Mouse (Mus musculus): ENCODE results near the gene Inip. TPM values are rescaled to one million over a fixed set of nuclear protein-coding genes. Genes with fewer than 3 reads are reported as not detected.
A peak's percentile ranks its signal among the peaks of the same experiment; 100 is the strongest.

The Inip gene
- polyA plus RNA-seq, 1 experiment from 2014 or later: 44.0 TPM

GRCm38 (mm10) chr4:59826381-59826780 is 25.0 kb upstream of the Inip start:
- Histone ChIP-seq H3K27ac (ENCODE audit: low read length) (no peak overlapping the region), H3K36me3 (ENCODE audit: control insufficient read depth, insufficient read depth) (peaks cover 3% of the 10 kb centered on the region; the same call in 1 of the 2 replicates), H3K4me1 (ENCODE audit: control insufficient read depth, insufficient read depth, low read length) (peaks cover 12% of the 10 kb centered on the region; the same call in 1 of the 2 replicates), H3K9ac (ENCODE audit: low read length) (no peak overlapping the region), H3K4me3 (ENCODE audit: low read length) (no peak overlapping the region), H3K4me2 (ENCODE audit: low read depth, low read length) (no peak overlapping the region), H3K27me3 (ENCODE audit: control insufficient read depth, insufficient read depth, low read length) (no peaks in the 10 kb centered on the region), H3K9me3 (replicated peaks; ENCODE audit: control insufficient read depth, low read length) (no peaks in the 10 kb centered on the region)
- 92% methylated on average over 5 of the region's 5 CpGs for WGBS
- ATAC-seq (replicated peaks; ENCODE audit: extremely low read depth, insufficient read depth, low FRiP score): no peak

- Histone ChIP-seq H3K9ac (ENCODE audit: low read length) (no peak overlapping the region), H3K4me3 (ENCODE audit: low read length) (no peak overlapping the region), H3K36me3 (ENCODE audit: control insufficient read depth, insufficient read depth) (peaks cover 3% of the 10 kb centered on the region; the same call in 1 of the 2 replicates), H3K9me3 (replicated peaks; ENCODE audit: control insufficient read depth, low read length) (no peaks in the 10 kb centered on the region), H3K4me1 (ENCODE audit: control insufficient read depth, insufficient read depth, low read length) (peaks cover 12% of the 10 kb centered on the region; the same call in 1 of the 2 replicates), H3K4me2 (ENCODE audit: low read depth, low read length) (no peak overlapping the region), H3K27ac (ENCODE audit: low read length) (no peak overlapping the region), H3K27me3 (ENCODE audit: control insufficient read depth, insufficient read depth, low read length) (no peaks in the 10 kb centered on the region)
- WGBS: 84% methylated on average over 6 of the region's 6 CpGs
- ATAC-seq (replicated peaks; ENCODE audit: extremely low read depth, insufficient read depth, low FRiP score): no peak
These were observed 24.2 kb upstream of the Inip start for GRCm38 (mm10) chr4:59825634-59826033.

GRCm38 (mm10) chr4:59824860-59825259 is 23.5 kb upstream of the Inip start:
- WGBS: 84% methylated on average over 5 of the region's 5 CpGs
- no peak overlapping the region for H3K4me2 ChIP-seq (ENCODE audit: low read depth, low read length)
- H3K4me3 ChIP-seq (ENCODE audit: low read length): no peak overlapping the region
- no peaks in the 10 kb centered on the region for H3K9me3 ChIP-seq (replicated peaks; ENCODE audit: control insufficient read depth, low read length)
- no peak for ATAC-seq (replicated peaks; ENCODE audit: extremely low read depth, insufficient read depth, low FRiP score)
- H3K36me3 ChIP-seq (ENCODE audit: control insufficient read depth, insufficient read depth): peaks cover 3% of the 10 kb centered on the region; the same call in 1 of the 2 replicates
- H3K27ac ChIP-seq (ENCODE audit: low read length): no peak overlapping the region
- no peaks in the 10 kb centered on the region for H3K27me3 ChIP-seq (ENCODE audit: control insufficient read depth, insufficient read depth, low read length)
- H3K9ac ChIP-seq (ENCODE audit: low read length): no peak overlapping the region
- peaks cover 12% of the 10 kb centered on the region for H3K4me1 ChIP-seq (ENCODE audit: control insufficient read depth, insufficient read depth, low read length)

GRCm38 (mm10) chr4:59823470-59823869 is 22.1 kb upstream of the Inip start:
- H3K27me3 ChIP-seq (ENCODE audit: control insufficient read depth, insufficient read depth, low read length): no peaks in the 10 kb centered on the region
- no peak for ATAC-seq (replicated peaks; ENCODE audit: extremely low read depth, insufficient read depth, low FRiP score)
- no peak overlapping the region for H3K4me2 ChIP-seq (ENCODE audit: low read depth, low read length)
- no peak overlapping the region for H3K27ac ChIP-seq (ENCODE audit: low read length)
- H3K4me3 ChIP-seq (ENCODE audit: low read length): no peak overlapping the region
- 46% methylated on average over 7 of the region's 7 CpGs for WGBS
- H3K9ac ChIP-seq (ENCODE audit: low read length): no peak overlapping the region
- peaks cover 3% of the 10 kb centered on the region; the same call in 1 of the 2 replicates for H3K36me3 ChIP-seq (ENCODE audit: control insufficient read depth, insufficient read depth)
- H3K4me1 ChIP-seq (ENCODE audit: control insufficient read depth, insufficient read depth, low read length): peaks cover 26% of the 10 kb centered on the region
- no peaks in the 10 kb centered on the region for H3K9me3 ChIP-seq (replicated peaks; ENCODE audit: control insufficient read depth, low read length)

- H3K4me2 ChIP-seq (ENCODE audit: low read depth, low read length): no peak overlapping the region
- H3K4me3 ChIP-seq (ENCODE audit: low read length): no peak overlapping the region
- no peaks in the 10 kb centered on the region for H3K9me3 ChIP-seq (replicated peaks; ENCODE audit: control insufficient read depth, low read length)
- ATAC-seq (replicated peaks; ENCODE audit: extremely low read depth, insufficient read depth, low FRiP score): no peak
- WGBS: 58% methylated on average over 4 of the region's 4 CpGs
- no peak overlapping the region for H3K9ac ChIP-seq (ENCODE audit: low read length)
- H3K36me3 ChIP-seq (ENCODE audit: control insufficient read depth, insufficient read depth): peaks cover 3% of the 10 kb centered on the region; the same call in 1 of the 2 replicates
- no peak overlapping the region for H3K27ac ChIP-seq (ENCODE audit: low read length)
- H3K4me1 ChIP-seq (ENCODE audit: control insufficient read depth, insufficient read depth, low read length): peaks cover 32% of the 10 kb centered on the region
- H3K27me3 ChIP-seq (ENCODE audit: control insufficient read depth, insufficient read depth, low read length): no peaks in the 10 kb centered on the region
These were observed 20.7 kb upstream of the Inip start for GRCm38 (mm10) chr4:59822119-59822518.

GRCm38 (mm10) chr4:59821516-59821915 is 20.1 kb upstream of the Inip start:
- Histone ChIP-seq H3K27ac (ENCODE audit: low read length) (no peak overlapping the region), H3K4me1 (ENCODE audit: control insufficient read depth, insufficient read depth, low read length) (peaks cover 37% of the 10 kb centered on the region), H3K4me3 (ENCODE audit: low read length) (no peak overlapping the region), H3K9me3 (replicated peaks; ENCODE audit: control insufficient read depth, low read length) (no peaks in the 10 kb centered on the region), H3K36me3 (ENCODE audit: control insufficient read depth, insufficient read depth) (peaks cover 2% of the 10 kb centered on the region; the same call in 1 of the 2 replicates), H3K27me3 (ENCODE audit: control insufficient read depth, insufficient read depth, low read length) (no peaks in the 10 kb centered on the region), H3K4me2 (ENCODE audit: low read depth, low read length) (no peak overlapping the region), H3K9ac (ENCODE audit: low read length) (no peak overlapping the region)
- no peak for ATAC-seq (replicated peaks; ENCODE audit: extremely low read depth, insufficient read depth, low FRiP score)
- 100% methylated on average over 1 of the region's 1 CpGs for WGBS

GRCm38 (mm10) chr4:59819477-59820022 is 18.2 kb upstream of the Inip start:
- ATAC-seq (replicated peaks; ENCODE audit: extremely low read depth, insufficient read depth, low FRiP score): peak; percentile 49; the same call in 1 of the 2 replicates
- Histone ChIP-seq H3K9me3 (replicated peaks; ENCODE audit: control insufficient read depth, low read length) (no peaks in the 10 kb centered on the region), H3K4me3 (ENCODE audit: low read length) (no peak overlapping the region), H3K9ac (ENCODE audit: low read length) (no peak overlapping the region; the same call in 1 of the 2 replicates), H3K36me3 (ENCODE audit: control insufficient read depth, insufficient read depth) (no peaks in the 10 kb centered on the region), H3K4me2 (ENCODE audit: low read depth, low read length) (peak overlapping the region; percentile 33), H3K4me1 (ENCODE audit: control insufficient read depth, insufficient read depth, low read length) (peaks cover 57% of the 10 kb centered on the region), H3K27ac (ENCODE audit: low read length) (peak overlapping the region; percentile 77), H3K27me3 (ENCODE audit: control insufficient read depth, insufficient read depth, low read length) (no peaks in the 10 kb centered on the region)
- WGBS: 34% methylated on average over 12 of the region's 12 CpGs

GRCm38 (mm10) chr4:59819054-59819472 is 17.7 kb upstream of the Inip start:
- H3K4me1 ChIP-seq (ENCODE audit: control insufficient read depth, insufficient read depth, low read length): peaks cover 61% of the 10 kb centered on the region
- H3K27me3 ChIP-seq (ENCODE audit: control insufficient read depth, insufficient read depth, low read length): no peaks in the 10 kb centered on the region
- H3K36me3 ChIP-seq (ENCODE audit: control insufficient read depth, insufficient read depth): no peaks in the 10 kb centered on the region
- H3K27ac ChIP-seq (ENCODE audit: low read length): peak overlapping the region; percentile 77
- peak overlapping the region; percentile 33 for H3K4me2 ChIP-seq (ENCODE audit: low read depth, low read length)
- 51% methylated on average over 7 of the region's 7 CpGs for WGBS
- peak overlapping the region; percentile 28; the same call in 1 of the 2 replicates for H3K9ac ChIP-seq (ENCODE audit: low read length)
- ATAC-seq (replicated peaks; ENCODE audit: extremely low read depth, insufficient read depth, low FRiP score): peak; percentile 29; the same call in 1 of the 2 replicates
- no peak overlapping the region for H3K4me3 ChIP-seq (ENCODE audit: low read length)
- no peaks in the 10 kb centered on the region for H3K9me3 ChIP-seq (replicated peaks; ENCODE audit: control insufficient read depth, low read length)

GRCm38 (mm10) chr4:59818498-59818897 is 17.1 kb upstream of the Inip start:
- Histone ChIP-seq H3K36me3 (ENCODE audit: control insufficient read depth, insufficient read depth) (no peaks in the 10 kb centered on the region), H3K27ac (ENCODE audit: low read length) (peak overlapping the region; percentile 77), H3K27me3 (ENCODE audit: control insufficient read depth, insufficient read depth, low read length) (no peaks in the 10 kb centered on the region), H3K4me2 (ENCODE audit: low read depth, low read length) (no peak overlapping the region), H3K4me1 (ENCODE audit: control insufficient read depth, insufficient read depth, low read length) (peaks cover 62% of the 10 kb centered on the region), H3K4me3 (ENCODE audit: low read length) (no peak overlapping the region), H3K9ac (ENCODE audit: low read length) (no peak overlapping the region; the same call in 1 of the 2 replicates), H3K9me3 (replicated peaks; ENCODE audit: control insufficient read depth, low read length) (no peaks in the 10 kb centered on the region)
- WGBS: 76% methylated on average over 10 of the region's 10 CpGs
- ATAC-seq (replicated peaks; ENCODE audit: extremely low read depth, insufficient read depth, low FRiP score): no peak
